Mouse (Mus musculus): Measurements from ENCODE around the gene Tatdn2.

The Tatdn2 gene

GRCm38 (mm10) chr6:113714276-113714675 lies 17.4 kb downstream of the Tatdn2 start:
- DNase-seq (ENCODE audit: low read depth, low spot score), result no peak

DNA sequence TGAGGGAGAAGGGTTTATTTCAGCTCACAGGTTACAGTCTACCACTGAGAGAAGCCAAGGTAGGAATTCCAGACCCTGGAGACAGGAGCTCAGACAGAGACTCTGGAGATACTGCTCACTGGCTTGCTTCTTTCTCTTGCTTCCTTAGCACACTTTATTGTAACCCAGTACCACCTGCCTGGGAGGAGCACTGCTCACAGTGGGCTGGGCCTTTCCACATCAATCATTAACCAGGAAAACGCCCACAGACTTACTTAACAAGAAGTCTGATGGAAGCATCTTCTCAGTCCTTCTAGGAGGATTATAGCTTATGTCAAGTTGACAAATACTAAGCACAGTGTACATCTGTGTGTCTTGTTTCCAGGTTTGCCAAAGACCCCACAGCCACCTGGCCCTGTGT lies 17.9 kb downstream of the Tatdn2 start:
- no peak for DNase-seq (ENCODE audit: low read depth, low spot score)

DNA sequence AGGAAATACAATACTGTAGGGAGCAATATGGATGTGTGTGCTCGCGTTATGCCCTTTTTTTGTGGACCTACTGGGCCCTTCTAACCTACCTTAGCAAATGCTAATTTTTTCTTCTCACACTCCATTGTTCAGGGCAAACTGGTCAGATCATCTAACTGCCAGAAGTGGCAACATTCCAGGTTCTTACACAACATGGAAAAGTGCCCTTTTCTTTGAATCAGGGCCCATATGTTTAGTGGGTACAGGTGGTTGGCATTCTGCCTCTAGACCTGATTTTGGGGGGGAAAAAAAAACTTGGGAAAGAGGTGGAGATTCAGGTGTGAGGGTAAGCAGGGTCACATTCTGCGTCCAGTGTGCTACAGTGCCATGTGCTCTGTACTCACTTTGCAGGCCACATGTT lies 20.7 kb downstream of the Tatdn2 start:
- DNase-seq (ENCODE audit: low read depth, low spot score), result no peak

GRCm38 (mm10) chr6:113719878-113720277 lies 23.0 kb downstream of the Tatdn2 start, which contains the start of gene Ghrl:
Ghrl (minus strand) TSS chr6:113719880.
- no peak for DNase-seq (ENCODE audit: low read depth, low spot score)

- no peak for DNase-seq (ENCODE audit: low read depth, low spot score)
These were observed 24.2 kb downstream of the Tatdn2 start for GRCm38 (mm10) chr6:113721061-113721460.

DNA sequence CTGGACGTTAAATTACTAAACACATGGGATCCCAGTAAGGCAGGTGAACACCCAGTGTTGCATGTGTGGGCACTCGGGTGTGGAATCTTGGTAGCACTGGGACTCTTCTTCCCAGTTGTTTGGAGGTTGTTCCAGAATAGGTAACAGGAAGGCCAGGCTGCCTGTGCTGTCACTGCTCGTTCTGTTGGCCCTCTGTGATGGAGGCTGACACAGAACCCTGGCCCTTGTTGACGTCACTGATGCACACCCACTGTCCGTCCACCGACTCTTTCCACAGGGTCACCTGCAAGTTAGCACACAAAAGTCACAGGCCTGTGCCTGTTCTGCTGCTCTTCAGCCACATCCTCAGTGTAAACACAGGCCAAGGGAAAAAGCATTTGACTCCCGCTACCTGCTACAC lies 31.3 kb downstream of the Tatdn2 start:
- no peak for DNase-seq (ENCODE audit: low read depth, low spot score)

DNA sequence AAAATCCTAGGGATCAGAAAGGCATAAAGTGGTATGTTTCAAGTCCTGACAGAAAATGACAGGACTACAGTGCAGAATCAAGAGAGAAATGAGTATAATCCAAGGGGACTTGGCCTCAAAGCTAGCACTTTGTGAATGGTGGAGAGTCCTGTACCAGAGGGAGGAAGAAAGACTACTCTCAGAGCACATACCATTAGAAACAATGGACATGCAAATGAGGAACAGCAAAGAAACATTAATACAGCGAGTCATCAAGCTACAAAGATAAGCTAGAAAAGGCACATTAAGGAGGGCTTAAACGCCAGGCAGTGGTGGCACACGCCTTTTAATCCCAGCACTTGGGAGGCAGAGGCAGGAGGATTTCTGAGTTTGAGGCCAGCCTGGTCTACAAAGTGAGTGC lies 34.4 kb downstream of the Tatdn2 start:
- no peak for DNase-seq (ENCODE audit: low read depth, low spot score)

DNA sequence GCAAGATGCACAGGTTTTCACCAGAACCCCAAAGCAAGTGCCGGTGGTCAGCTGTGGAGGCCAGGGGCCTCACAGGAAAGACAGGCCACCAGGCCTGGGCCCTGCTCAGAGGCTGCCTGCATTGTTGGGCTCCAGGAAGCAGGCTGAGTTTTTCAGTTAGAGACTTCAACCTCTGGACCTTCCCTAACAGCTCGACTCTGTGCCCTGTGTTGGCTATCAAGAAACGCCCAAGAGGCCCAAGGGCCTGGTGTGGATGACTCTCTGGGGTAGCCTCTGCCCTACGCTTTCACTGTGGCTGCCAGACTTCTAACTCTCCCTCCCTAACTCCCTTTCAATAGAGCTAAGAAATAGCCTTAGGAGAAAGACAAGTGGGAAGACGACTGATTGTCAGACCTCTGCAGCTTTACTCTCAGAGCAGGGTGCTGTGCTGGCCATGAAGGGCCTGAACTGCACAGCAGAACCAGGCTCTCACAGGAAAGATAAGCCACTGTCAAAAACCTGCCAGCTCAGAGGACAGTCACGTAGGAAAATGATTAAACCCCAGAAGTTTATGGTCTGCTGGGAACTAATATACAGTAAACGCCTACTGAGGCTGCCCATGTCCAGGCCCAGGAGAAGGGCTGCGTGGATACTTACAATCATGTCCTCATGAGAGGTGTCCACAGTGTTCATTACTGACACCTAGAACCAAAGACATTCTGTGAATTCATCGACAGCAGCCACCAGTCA lies 40.6 kb downstream of the Tatdn2 start:
- no peak for DNase-seq (ENCODE audit: low read depth, low spot score)

DNA sequence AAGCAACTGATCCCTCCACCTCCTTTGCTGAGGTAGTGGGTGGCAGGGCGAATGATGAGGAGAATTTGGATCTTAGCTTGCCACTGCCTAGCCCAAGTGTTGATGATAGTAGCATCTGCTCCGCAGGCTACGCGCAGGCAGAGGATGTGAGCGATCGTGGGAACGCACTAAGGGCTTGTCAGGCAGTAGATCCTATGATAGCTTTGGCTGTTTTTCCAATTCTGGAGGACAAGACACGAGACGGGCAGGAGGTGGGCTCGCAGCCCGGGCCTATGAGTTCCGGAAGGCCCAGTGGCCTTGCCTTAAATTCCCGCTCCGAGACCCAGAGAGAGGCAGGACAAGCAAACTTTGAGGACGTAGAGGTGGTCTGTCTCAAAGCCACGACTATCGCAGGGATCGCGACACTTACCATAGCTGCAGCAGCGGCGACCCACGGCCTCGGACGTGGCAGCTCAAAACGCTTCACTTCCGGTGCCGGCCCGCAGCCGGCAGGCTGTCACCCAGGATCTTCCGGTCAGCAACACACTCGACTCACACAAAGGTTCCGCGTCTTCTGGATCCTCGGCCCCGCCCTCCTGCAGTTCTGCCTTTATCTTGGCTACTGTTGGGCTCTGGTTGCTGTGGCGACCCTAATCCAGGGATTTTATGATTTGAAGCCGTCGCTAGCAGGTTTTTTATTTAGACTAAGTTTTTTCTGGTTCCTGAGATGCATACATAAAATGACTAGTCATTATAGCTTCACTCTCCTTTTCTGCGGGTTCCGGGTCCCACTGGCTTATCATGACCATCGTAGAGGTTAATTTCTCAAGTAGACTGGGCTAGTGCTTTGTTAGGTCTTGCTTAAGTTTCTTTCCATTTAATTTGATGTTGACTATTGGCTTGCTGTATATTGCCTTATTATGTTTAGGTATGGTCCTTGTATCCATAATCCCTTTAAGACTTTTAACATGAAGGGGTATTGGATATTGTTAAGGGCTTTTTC lies 43.7 kb downstream of the Tatdn2 start, which contains the start of gene Sec13:
Gene Sec13 (minus strand): TSS at position 508 of the 982 bp plus-strand sequence.
- DNase-seq (ENCODE audit: low read depth, low spot score), result peak; percentile 93

GRCm38 (mm10) chr6:113741425-113741824 lies 44.6 kb downstream of the Tatdn2 start:
- DNase-seq (ENCODE audit: low read depth, low spot score), result no peak

GRCm38 (mm10) chr6:113742321-113742720 lies 45.5 kb downstream of the Tatdn2 start:
- no peak for DNase-seq (ENCODE audit: low read depth, low spot score)

- DNase-seq (ENCODE audit: low read depth, low spot score), result no peak
These were observed 46.3 kb downstream of the Tatdn2 start for GRCm38 (mm10) chr6:113743111-113743510.

GRCm38 (mm10) chr6:113745117-113745516 lies 48.3 kb downstream of the Tatdn2 start:
- DNase-seq (ENCODE audit: low read depth, low spot score), result no peak

DNA sequence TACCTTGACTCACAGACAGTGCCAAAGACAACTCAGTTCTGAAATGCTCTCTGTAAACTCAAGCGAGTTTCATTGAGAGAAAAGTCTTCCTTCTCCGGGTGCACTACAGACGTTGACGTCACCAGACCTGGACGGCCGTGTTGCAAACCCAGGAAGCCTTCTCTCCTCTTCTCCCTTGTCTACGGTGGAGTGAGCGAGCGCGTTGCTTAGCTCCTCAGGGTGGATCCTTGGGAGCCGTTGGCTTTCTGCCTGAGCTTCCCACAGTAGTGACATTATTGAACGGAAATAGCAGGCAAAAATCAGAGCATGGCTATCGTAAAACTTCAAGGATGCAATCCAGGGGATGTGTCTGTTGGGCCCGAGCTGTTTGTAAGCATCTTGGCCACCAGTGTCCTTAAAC lies 50.4 kb downstream of the Tatdn2 start:
- DNase-seq (ENCODE audit: low read depth, low spot score), result no peak

DNA sequence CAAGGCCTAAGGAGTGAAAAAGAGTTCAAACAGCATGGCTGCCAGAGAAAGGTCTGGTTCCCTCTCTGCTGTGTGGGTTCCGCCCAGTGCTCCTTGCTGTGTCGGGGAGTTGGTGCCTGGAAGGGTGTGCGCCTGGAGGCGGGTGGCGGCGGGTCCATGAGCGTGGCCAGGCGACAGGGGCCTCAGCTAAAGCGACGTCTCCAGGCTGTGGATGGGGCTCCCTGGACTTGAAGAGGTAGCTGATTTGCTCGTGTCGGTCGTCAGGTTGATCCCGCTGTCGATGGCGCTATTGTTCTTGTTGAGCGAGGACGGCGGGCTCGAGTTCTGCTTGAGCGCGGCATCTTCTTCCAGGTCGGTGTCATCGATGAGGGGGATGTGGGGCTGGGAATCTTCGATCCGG lies 51.5 kb downstream of the Tatdn2 start:
- no peak for DNase-seq (ENCODE audit: low read depth, low spot score)

GRCm38 (mm10) chr6:113749119-113749685 lies 52.4 kb downstream of the Tatdn2 start:
- no peak for DNase-seq (ENCODE audit: low read depth, low spot score)
